Mouse (Mus musculus): Measurements from ENCODE around the gene Kcnq1.

DNA sequence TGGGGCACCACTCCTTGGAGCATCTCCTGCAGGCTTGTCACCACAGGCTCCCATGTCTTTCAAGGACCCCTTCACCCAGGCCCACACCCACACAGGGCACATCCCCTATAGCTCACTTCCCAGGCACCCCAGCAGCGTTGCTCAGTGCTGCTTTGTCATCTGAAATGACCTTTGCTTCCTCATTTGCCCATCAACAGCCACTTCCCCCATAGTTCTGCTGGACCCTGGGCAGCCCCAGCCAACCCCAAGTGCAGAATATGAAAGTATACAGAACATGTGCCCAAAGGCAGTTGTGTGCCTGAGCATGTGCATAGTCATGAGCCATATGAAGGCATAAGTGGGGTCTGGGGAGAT lies 10.6 kb upstream of the Kcnq1 start:
- no peak for TF ChIP-seq NRF1 (IDR thresholded peaks at IDR 0.05; ENCODE audit: insufficient read depth, low read depth, low read length, poor library complexity, severe bottlenecking)
- TF ChIP-seq POLR2A (IDR thresholded peaks at IDR 0.05; ENCODE audit: control insufficient read depth in 1 of 2, insufficient read depth in 1 of 2, low read depth in 1 of 2, low read length in 2 of 2, poor library complexity in 1 of 2) = no peak
- TF ChIP-seq BHLHE40 (IDR thresholded peaks at IDR 0.05; ENCODE audit: borderline replicate concordance, low read depth, low read length) = no peak
- no peak for TF ChIP-seq GATA1 (IDR thresholded peaks at IDR 0.05; ENCODE audit: low read depth, low read length)
- TF ChIP-seq SIN3A (IDR thresholded peaks at IDR 0.05; ENCODE audit: low read length) = no peak
- TF ChIP-seq USF1 (IDR thresholded peaks at IDR 0.05; ENCODE audit: low read depth, low read length) = no peak
- TF ChIP-seq MAZ (IDR thresholded peaks at IDR 0.05; ENCODE audit: low read depth, low read length) = no peak
- no peak for TF ChIP-seq UBTF (IDR thresholded peaks at IDR 0.05; ENCODE audit: borderline replicate concordance, insufficient read depth, low read depth, low read length)
- TF ChIP-seq EP300 (IDR thresholded peaks at IDR 0.05; ENCODE audit: low read depth in 1 of 2, low read length in 2 of 2) = no peak
- no peak for TF ChIP-seq CTCF (IDR thresholded peaks at IDR 0.05 in 2 of 3, conservative IDR thresholded peaks at IDR 0.05 in 1 of 3; ENCODE audit: control insufficient read depth in 1 of 3, insufficient read depth in 1 of 3, low read depth in 2 of 3, low read length in 3 of 3, poor library complexity in 1 of 3, severe bottlenecking in 1 of 3)

Measured in MEL (cell line).